Mouse (Mus musculus) forebrain, embryonic 16.5 days (tissue): Measurements from ENCODE around the gene Abat. TPM values are rescaled to one million over a fixed set of nuclear protein-coding genes. Genes with fewer than 3 reads are reported as not detected.

Experiments
- ATAC-seq: fragments of 200-750 bp; cut with Nextera tagmentation; 2 replicates; pipeline ENCODE4 v1.8.0; 2017; ENCODE audit warnings: mild to moderate bottlenecking, moderate library complexity
- H3K27ac ChIP-seq: fragments of 300-500 bp; sonication (generic); 2 replicates; pipeline ENCODE4 v1.5.1; 2014; ENCODE audit warnings: low read length, control low read depth
- H3K27me3 ChIP-seq: fragments of 300-500 bp; sonication (generic); replicated peaks from 2 replicates; pipeline ENCODE4 v1.6.1; 2014; ENCODE audit warnings: low read length; ENCODE audit not compliant: control insufficient read depth, insufficient read depth
- H3K36me3 ChIP-seq: fragments of 300-500 bp; sonication (generic); 2 replicates; pipeline ENCODE4 v1.6.1; 2014; ENCODE audit not compliant: control insufficient read depth, insufficient read depth
- H3K4me1 ChIP-seq: fragments of 300-500 bp; sonication (generic); replicated peaks from 2 replicates; pipeline ENCODE4 v1.6.1; 2014; ENCODE audit warnings: low read length; ENCODE audit not compliant: control insufficient read depth, insufficient read depth
- H3K4me2 ChIP-seq: fragments of 300-500 bp; sonication (generic); 2 replicates; pipeline ENCODE4 v1.6.1; 2014; ENCODE audit warnings: mild to moderate bottlenecking, low read length, control low read depth
- H3K4me3 ChIP-seq: fragments of 300-500 bp; sonication (generic); replicated peaks from 2 replicates; pipeline ENCODE4 v1.5.1; 2014; ENCODE audit warnings: mild to moderate bottlenecking, low read length, control low read depth
- H3K9ac ChIP-seq: fragments of 300-500 bp; sonication (generic); replicated peaks from 2 replicates; pipeline ENCODE4 v1.6.1; 2014; ENCODE audit warnings: low read depth, low read length, control low read depth
- H3K9me3 ChIP-seq: fragments of 300-500 bp; sonication (generic); 2 replicates; pipeline ENCODE4 v1.6.1; 2016; ENCODE audit warnings: low read length; ENCODE audit not compliant: control insufficient read depth
- WGBS: fragments of 180-500 bp; shearing (Covaris S2); extraction: QIAGEN DNeasy Blood & Tissue Kit; methylation state at CpG from one replicate; pipeline ENCODE4 v1.1.7; 2014; 5-methylcytosine and 5-hydroxymethylcytosine counted together
- polyA plus RNA-seq: library from polyadenylated mRNA; unstranded; fragments of >200 nt; fragmentation: Nextera tagmentation; extraction: Ambion mirVana; gene quantifications from 2 replicates; pipeline ENCODE4 v1.2.1, GENCODE M21; 2015

Gene Abat
- polyA plus RNA-seq, result 48.5 and 58.0 TPM in 2 replicates

GRCm38 (mm10) chr16:8513236-8513906 lies at the start of gene Abat:
Gene Abat (plus strand): TSS chr16:8513429.
- under 1% methylated on average over 45 of the region's 46 CpGs for WGBS

GRCm38 (mm10) chr16:8470132-8470531 lies 43.1 kb upstream of the Abat start:
- Histone ChIP-seq H3K4me1 (peaks cover 7% of the 10 kb centered on the region), H3K4me2 (peak overlapping the region; percentile 91), H3K27me3 (0 out of 2 replicates have a peak, but pooled peaks cover 3% of the 10 kb centered on the region), H3K36me3 (no peaks in the 10 kb centered on the region), H3K27ac (no peak overlapping the region), H3K9me3 (no peaks in the 10 kb centered on the region), H3K4me3 (peak overlapping the region; percentile 89), H3K9ac (no peak overlapping the region; the same call in 1 of the 2 replicates)
- 85% methylated on average over 2 of the region's 2 CpGs for WGBS
- ATAC-seq, result peak; percentile 57

More at GRCm38 (mm10) chr16:8513236-8513906, at the start of gene Abat:
- Histone ChIP-seq H3K9ac (peak within 1 kb of the TSS; percentile 70), H3K4me3 (peak within 1 kb of the TSS; percentile 70), H3K4me2 (peak within 1 kb of the TSS; percentile 71), H3K27ac (no peak within 1 kb of the TSS), H3K4me1 (peaks cover 21% of the 10 kb centered on the region), H3K27me3 (peaks cover 6% of the 10 kb centered on the region; the same call in 1 of the 2 replicates), H3K9me3 (no peaks in the 10 kb centered on the region), H3K36me3 (no peaks in the 10 kb centered on the region)
- peak; percentile 100 for ATAC-seq

- Histone ChIP-seq H3K27ac (peak within 1 kb of the TSS; percentile 61), H3K36me3 (no peaks in the 10 kb centered on the region), H3K9me3 (no peaks in the 10 kb centered on the region), H3K4me3 (peak within 1 kb of the TSS; percentile 89), H3K9ac (peak within 1 kb of the TSS; percentile 88), H3K27me3 (0 out of 2 replicates have a peak, but pooled peaks cover 3% of the 10 kb centered on the region), H3K4me2 (peak within 1 kb of the TSS; percentile 91), H3K4me1 (peaks cover 7% of the 10 kb centered on the region)
- peak; percentile 98 for ATAC-seq
- under 1% methylated on average over 47 of the region's 48 CpGs for WGBS
Observed at GRCm38 (mm10) chr16:8470603-8471481, 42.4 kb upstream of the Abat start, which contains the start of gene Mettl22. Gene Mettl22 (plus strand): TSS chr16:8470788.

DNA sequence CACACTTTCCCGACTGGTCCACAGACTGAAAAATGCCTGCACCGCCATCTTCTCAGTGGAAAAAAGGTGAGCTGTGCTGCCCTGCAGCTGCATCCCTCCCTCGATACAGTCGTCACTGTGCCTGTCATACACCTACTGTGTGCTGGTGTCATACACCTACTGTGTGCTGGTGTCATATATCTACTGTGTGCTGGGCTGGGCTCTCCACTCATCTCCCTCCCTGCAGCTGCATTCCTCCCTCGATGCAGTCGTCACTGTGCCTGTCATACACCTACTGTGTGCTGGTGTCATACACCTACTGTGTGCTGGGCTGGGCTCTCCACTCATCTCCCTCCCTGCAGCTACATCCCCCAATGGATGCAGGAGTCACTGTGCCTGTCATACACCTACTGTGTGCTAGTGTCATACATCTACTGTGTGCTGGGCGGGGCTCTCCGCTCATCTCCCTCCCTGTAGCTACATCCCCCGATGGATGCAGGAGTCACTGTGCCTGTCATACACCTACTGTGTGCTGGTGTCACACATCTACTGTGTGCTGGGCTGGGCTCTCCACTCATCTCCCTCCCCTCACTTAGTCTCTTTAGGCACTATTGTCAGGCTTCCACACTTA lies 25.7 kb upstream of the Abat start:
- H3K4me2 ChIP-seq, result no peak overlapping the region
- no peaks in the 10 kb centered on the region for H3K27me3 ChIP-seq
- H3K9me3 ChIP-seq, result no peaks in the 10 kb centered on the region
- peaks cover 15% of the 10 kb centered on the region for H3K36me3 ChIP-seq
- no peak overlapping the region for H3K4me3 ChIP-seq
- no peak overlapping the region for H3K9ac ChIP-seq
- no peak for ATAC-seq
- H3K27ac ChIP-seq, result no peak overlapping the region
- H3K4me1 ChIP-seq, result no peaks in the 10 kb centered on the region
- 92% methylated on average over 9 of the region's 9 CpGs for WGBS

- Histone ChIP-seq H3K9ac (no peak overlapping the region), H3K4me1 (no peaks in the 10 kb centered on the region), H3K4me3 (no peak overlapping the region), H3K27ac (no peak overlapping the region), H3K9me3 (no peaks in the 10 kb centered on the region), H3K36me3 (peaks cover 9% of the 10 kb centered on the region), H3K27me3 (no peaks in the 10 kb centered on the region), H3K4me2 (no peak overlapping the region)
- ATAC-seq, result no peak
- 56% methylated on average over 5 of the region's 5 CpGs for WGBS
Observed at GRCm38 (mm10) chr16:8489340-8489739, 23.9 kb upstream of the Abat start.

- no peaks in the 10 kb centered on the region for H3K4me1 ChIP-seq
- ATAC-seq, result no peak
Observed at GRCm38 (mm10) chr16:8491743-8492490, 21.3 kb upstream of the Abat start.

DNA sequence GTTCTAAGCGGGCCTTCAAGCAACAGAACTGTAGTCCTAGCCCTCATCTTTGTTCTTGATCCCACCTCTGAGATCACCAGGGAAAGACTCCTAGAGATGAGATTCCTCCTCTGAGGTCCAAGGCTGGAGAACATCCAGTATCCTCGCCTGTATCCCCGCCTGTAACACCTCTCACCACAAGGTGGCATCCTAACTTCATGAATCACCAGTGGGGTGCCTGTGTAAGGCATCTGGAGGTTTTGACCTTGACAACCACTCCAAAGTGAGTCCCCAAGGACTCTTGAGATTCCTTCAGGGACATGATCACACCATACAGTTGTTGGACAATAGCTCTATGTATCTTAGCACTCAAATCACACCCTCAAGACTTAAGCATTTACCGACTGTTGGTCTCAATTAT lies 19.0 kb upstream of the Abat start:
- Histone ChIP-seq H3K9me3 (no peaks in the 10 kb centered on the region), H3K9ac (no peak overlapping the region), H3K4me2 (no peak overlapping the region), H3K36me3 (no peaks in the 10 kb centered on the region), H3K4me3 (no peak overlapping the region), H3K27ac (no peak overlapping the region), H3K4me1 (no peaks in the 10 kb centered on the region), H3K27me3 (no peaks in the 10 kb centered on the region)
- 23% methylated on average over 4 of the region's 4 CpGs for WGBS
- peak; percentile 58; the same call in 1 of the 2 replicates for ATAC-seq

More at GRCm38 (mm10) chr16:8491743-8492490, 21.3 kb upstream of the Abat start:
- Histone ChIP-seq H3K9ac (no peak overlapping the region), H3K4me3 (no peak overlapping the region), H3K27ac (no peak overlapping the region), H3K36me3 (no peaks in the 10 kb centered on the region), H3K4me2 (no peak overlapping the region), H3K9me3 (no peaks in the 10 kb centered on the region), H3K27me3 (no peaks in the 10 kb centered on the region)
- WGBS, result 39% methylated on average over 13 of the region's 13 CpGs

GRCm38 (mm10) chr16:8496967-8497366 lies 16.3 kb upstream of the Abat start:
- no peaks in the 10 kb centered on the region for H3K4me1 ChIP-seq
- no peak overlapping the region for H3K9ac ChIP-seq
- H3K9me3 ChIP-seq, result no peaks in the 10 kb centered on the region
- H3K27ac ChIP-seq, result no peak overlapping the region
- WGBS, result 60% methylated on average over 2 of the region's 2 CpGs
- no peak overlapping the region for H3K4me3 ChIP-seq
- no peaks in the 10 kb centered on the region for H3K27me3 ChIP-seq
- H3K4me2 ChIP-seq, result no peak overlapping the region
- peak; percentile 77 for ATAC-seq
- no peaks in the 10 kb centered on the region for H3K36me3 ChIP-seq
